Mouse (Mus musculus) MEL (cell line): ENCODE measurements around the gene Tiam1. TPM values are rescaled to one million over a fixed set of nuclear protein-coding genes. Genes with fewer than 3 reads are reported as not detected.

Source experiments
- DNase-seq: peaks from one replicate; pipeline ENCODE4 v3.0.0; 2011; ENCODE audit warnings: low read depth, low spot score
- H3K27ac ChIP-seq: 2 replicates; pipeline ENCODE4 v1.5.1; 2012; ENCODE audit warnings: low read depth, mild to moderate bottlenecking, control low read depth, low read length, moderate library complexity; ENCODE audit not compliant: control insufficient read depth
- H3K27me3 ChIP-seq, 2 experiments: fragments of 150-350 bp in 1 of 2; sonication (generic) in 1 of 2; 2 replicates each; pipeline ENCODE4 v1.6.1; 2012; ENCODE audit warnings: low read length in 2 of 2, mild to moderate bottlenecking in 2 of 2, improper control_type of control experiment in 1 of 2, moderate library complexity in 1 of 2; ENCODE audit not compliant: insufficient read depth in 2 of 2, control insufficient read depth in 1 of 2
- H3K36me3 ChIP-seq, 2 experiments: 2 replicates each; pipeline ENCODE4 v1.6.1; 2012 to 2014; ENCODE audit warnings: low read length in 2 of 2, improper control_type of control experiment in 1 of 2, inconsistent platforms in 1 of 2, mild to moderate bottlenecking in 1 of 2; ENCODE audit not compliant: insufficient read depth in 2 of 2, control insufficient read depth in 1 of 2
- H3K4me1 ChIP-seq, 2 experiments: fragments of 150-350 bp in 1 of 2; sonication (generic) in 1 of 2; 2 replicates each; pipeline ENCODE4 v1.6.1; 2012; ENCODE audit warnings: low read length in 2 of 2, improper control_type of control experiment in 1 of 2, mild to moderate bottlenecking in 1 of 2; ENCODE audit not compliant: insufficient read depth in 2 of 2, control insufficient read depth in 1 of 2
- H3K4me3 ChIP-seq, 2 experiments: fragments of 150-350 bp in 1 of 2; sonication (generic) in 1 of 2; 2 replicates each; pipeline ENCODE4 v1.5.1; 2012; ENCODE audit warnings: low read depth in 2 of 2, low read length in 2 of 2, mild to moderate bottlenecking in 2 of 2, moderate library complexity in 2 of 2, control low read depth in 1 of 2, improper control_type of control experiment in 1 of 2; ENCODE audit not compliant: control insufficient read depth in 1 of 2, insufficient read depth in 1 of 2
- H3K79me2 ChIP-seq: 2 replicates; pipeline ENCODE4 v1.6.1; 2012; ENCODE audit warnings: mild to moderate bottlenecking, low read length, moderate library complexity; ENCODE audit not compliant: control insufficient read depth, poor library complexity, insufficient read depth
- H3K9ac ChIP-seq: 2 replicates; pipeline ENCODE4 v1.6.1; 2012; ENCODE audit warnings: low read depth, mild to moderate bottlenecking, control low read depth, low read length, moderate library complexity; ENCODE audit not compliant: control insufficient read depth, poor library complexity, severe bottlenecking
- H3K9me3 ChIP-seq: fragments of 150-350 bp; sonication (generic); replicated peaks from 2 replicates; pipeline ENCODE4 v1.6.1; 2012; ENCODE audit warnings: mild to moderate bottlenecking, low read length, improper control_type of control experiment, moderate library complexity; ENCODE audit not compliant: insufficient read depth
- CHD1 ChIP-seq: IDR thresholded peaks from 2 replicates; pipeline ENCODE4 v1.6.1; 2012; ENCODE audit warnings: low read depth, mild to moderate bottlenecking, inconsistent platforms, low read length, improper control_type of control experiment
- CTCF ChIP-seq, 3 experiments: IDR thresholded peaks in 2 of 3; conservative IDR thresholded peaks in 1 of 3; 2 replicates each; pipeline ENCODE4 v1.5.1; 2011 to 2012; ENCODE audit warnings: low read length in 3 of 3, low read depth in 2 of 3, mild to moderate bottlenecking in 2 of 3, improper control_type of control experiment in 1 of 3, inconsistent platforms in 1 of 3, mixed read lengths in 1 of 3, moderate library complexity in 1 of 3; ENCODE audit not compliant: control insufficient read depth in 1 of 3, insufficient read depth in 1 of 3, poor library complexity in 1 of 3, severe bottlenecking in 1 of 3
- E2F4 ChIP-seq: IDR thresholded peaks from 2 replicates; pipeline ENCODE4 v1.6.1; 2011; ENCODE audit warnings: low read depth, low read length, improper control_type of control experiment, borderline replicate concordance
- ETS1 ChIP-seq: IDR thresholded peaks from 2 replicates; pipeline ENCODE4 v1.6.1; 2012; ENCODE audit warnings: low read depth, mild to moderate bottlenecking, inconsistent platforms, low read length, improper control_type of control experiment, moderate library complexity
- GATA1 ChIP-seq: IDR thresholded peaks from 2 replicates; pipeline ENCODE4 v1.6.1; 2011; ENCODE audit warnings: low read depth, low read length, improper control_type of control experiment
- HCFC1 ChIP-seq: IDR thresholded peaks from 2 replicates; pipeline ENCODE4 v1.6.1; 2012; ENCODE audit warnings: low read depth, mild to moderate bottlenecking, inconsistent platforms, low read length, improper control_type of control experiment, moderate library complexity
- JUND ChIP-seq: IDR thresholded peaks from 2 replicates; pipeline ENCODE4 v1.6.1; 2011; ENCODE audit warnings: low read depth, mild to moderate bottlenecking, improper control_type of control experiment, low read length
- KAT2A ChIP-seq: conservative IDR thresholded peaks from 2 replicates; pipeline ENCODE4 v1.6.1; 2012; ENCODE audit warnings: low read depth, low read length, improper control_type of control experiment, inconsistent platforms
- MAFK ChIP-seq: IDR thresholded peaks from 2 replicates; pipeline ENCODE4 v1.6.1; 2011; ENCODE audit warnings: low read depth, mild to moderate bottlenecking, low read length, improper control_type of control experiment, borderline replicate concordance
- MAX ChIP-seq: IDR thresholded peaks from 2 replicates; pipeline ENCODE4 v1.6.1; 2011; ENCODE audit warnings: low read length, improper control_type of control experiment
- MAZ ChIP-seq: IDR thresholded peaks from 2 replicates; pipeline ENCODE4 v1.6.1; 2012; ENCODE audit warnings: low read depth, mild to moderate bottlenecking, inconsistent platforms, low read length, improper control_type of control experiment
- MEF2A ChIP-seq: IDR thresholded peaks from 2 replicates; pipeline ENCODE4 v1.6.1; 2014; ENCODE audit warnings: low read depth, mild to moderate bottlenecking, inconsistent platforms, low read length, improper control_type of control experiment; ENCODE audit not compliant: poor library complexity, insufficient replicate concordance, severe bottlenecking; ENCODE audit errors: extremely low read depth
- MYB ChIP-seq: IDR thresholded peaks from 2 replicates; pipeline ENCODE4 v1.6.1; 2011; ENCODE audit warnings: mild to moderate bottlenecking, low read depth, low read length, improper control_type of control experiment
- MYC ChIP-seq: IDR thresholded peaks from 2 replicates; pipeline ENCODE4 v1.6.1; 2011; ENCODE audit warnings: low read depth, mild to moderate bottlenecking, low read length, improper control_type of control experiment, moderate library complexity
- NELFE ChIP-seq: IDR thresholded peaks from 2 replicates; pipeline ENCODE4 v1.6.1; 2011; ENCODE audit warnings: low read depth, low read length, improper control_type of control experiment
- POLR2A ChIP-seq, 2 experiments: IDR thresholded peaks; 2 replicates each; pipeline ENCODE4 v1.6.1; 2011 to 2012; ENCODE audit warnings: low read length in 2 of 2, mild to moderate bottlenecking in 2 of 2, control low read depth in 1 of 2, improper control_type of control experiment in 1 of 2, low read depth in 1 of 2, moderate library complexity in 1 of 2; ENCODE audit not compliant: control insufficient read depth in 1 of 2, insufficient read depth in 1 of 2, poor library complexity in 1 of 2
- POLR2AphosphoS5 ChIP-seq: IDR thresholded peaks from 2 replicates; pipeline ENCODE4 v1.6.1; 2012; ENCODE audit warnings: low read depth, borderline replicate concordance, mild to moderate bottlenecking, inconsistent platforms, low read length, moderate library complexity, mixed read lengths
- RCOR1 ChIP-seq: IDR thresholded peaks from 2 replicates; pipeline ENCODE4 v1.6.1; 2012; ENCODE audit warnings: low read depth, mild to moderate bottlenecking, inconsistent platforms, low read length, improper control_type of control experiment
- SIN3A ChIP-seq: IDR thresholded peaks from 2 replicates; pipeline ENCODE4 v1.6.1; 2012; ENCODE audit warnings: low read length, improper control_type of control experiment, inconsistent platforms
- SMC3 ChIP-seq: IDR thresholded peaks from 2 replicates; pipeline ENCODE4 v1.6.1; 2011; ENCODE audit warnings: low read depth, low read length, improper control_type of control experiment
- TAL1 ChIP-seq: IDR thresholded peaks from 2 replicates; pipeline ENCODE4 v1.6.1; 2012; ENCODE audit warnings: mild to moderate bottlenecking, inconsistent platforms, low read length, moderate library complexity, mixed read lengths
- TBP ChIP-seq: IDR thresholded peaks from 2 replicates; pipeline ENCODE4 v1.8.0; 2011; ENCODE audit warnings: low read depth, low read length, improper control_type of control experiment
- UBTF ChIP-seq: IDR thresholded peaks from 2 replicates; pipeline ENCODE4 v1.6.1; 2012; ENCODE audit warnings: low read depth, mild to moderate bottlenecking, inconsistent platforms, low read length, improper control_type of control experiment, moderate library complexity, borderline replicate concordance; ENCODE audit not compliant: insufficient read depth
- USF2 ChIP-seq, 2 experiments: IDR thresholded peaks; 2 replicates each; pipeline ENCODE4 v1.6.1; 2011 to 2012; ENCODE audit warnings: improper control_type of control experiment in 2 of 2, low read length in 2 of 2, borderline replicate concordance in 1 of 2, inconsistent platforms in 1 of 2, low read depth in 1 of 2, mild to moderate bottlenecking in 1 of 2; ENCODE audit not compliant: insufficient read depth in 1 of 2
- ZC3H11A ChIP-seq: IDR thresholded peaks from 2 replicates; pipeline ENCODE4 v1.6.1; 2012; ENCODE audit warnings: low read depth, mild to moderate bottlenecking, inconsistent platforms, low read length, improper control_type of control experiment
- ZKSCAN1 ChIP-seq: IDR thresholded peaks from 2 replicates; pipeline ENCODE4 v1.6.1; 2012; ENCODE audit warnings: low read depth, mild to moderate bottlenecking, inconsistent platforms, low read length, improper control_type of control experiment, moderate library complexity
- ZMIZ1 ChIP-seq: IDR thresholded peaks from 2 replicates; pipeline ENCODE4 v1.6.1; 2012; ENCODE audit warnings: low read depth, mild to moderate bottlenecking, inconsistent platforms, low read length, improper control_type of control experiment, moderate library complexity
- ZNF384 ChIP-seq: IDR thresholded peaks from 2 replicates; pipeline ENCODE4 v1.6.1; 2012; ENCODE audit warnings: low read depth, mild to moderate bottlenecking, inconsistent platforms, low read length, improper control_type of control experiment
- polyA plus RNA-seq, 2 experiments: library from polyadenylated mRNA; stranded (reverse) in 1 of 2; unstranded in 1 of 2; fragments of >175 nt in 1 of 2; fragments of >200 nt in 1 of 2; gene quantifications; 2 replicates each; pipeline versions ENCODE4 v1.2.1 to v1.2.4; 2012; ENCODE audit warnings: low replicate concordance in 2 of 2, low read depth in 1 of 2; ENCODE audit not compliant: insufficient read length in 2 of 2, insufficient read depth in 1 of 2, missing spikeins in 1 of 2
- total RNA-seq: library from RNA; depleted of rRNA; stranded (reverse); fragments of 300-350 nt; gene quantifications from 2 replicates; pipeline ENCODE4 v1.2.3, GENCODE M21; 2012

The Tiam1 gene
- total and polyA plus RNA-seq, 3 experiments: 15.0 to 23.9 (median 19.9) TPM

DNA sequence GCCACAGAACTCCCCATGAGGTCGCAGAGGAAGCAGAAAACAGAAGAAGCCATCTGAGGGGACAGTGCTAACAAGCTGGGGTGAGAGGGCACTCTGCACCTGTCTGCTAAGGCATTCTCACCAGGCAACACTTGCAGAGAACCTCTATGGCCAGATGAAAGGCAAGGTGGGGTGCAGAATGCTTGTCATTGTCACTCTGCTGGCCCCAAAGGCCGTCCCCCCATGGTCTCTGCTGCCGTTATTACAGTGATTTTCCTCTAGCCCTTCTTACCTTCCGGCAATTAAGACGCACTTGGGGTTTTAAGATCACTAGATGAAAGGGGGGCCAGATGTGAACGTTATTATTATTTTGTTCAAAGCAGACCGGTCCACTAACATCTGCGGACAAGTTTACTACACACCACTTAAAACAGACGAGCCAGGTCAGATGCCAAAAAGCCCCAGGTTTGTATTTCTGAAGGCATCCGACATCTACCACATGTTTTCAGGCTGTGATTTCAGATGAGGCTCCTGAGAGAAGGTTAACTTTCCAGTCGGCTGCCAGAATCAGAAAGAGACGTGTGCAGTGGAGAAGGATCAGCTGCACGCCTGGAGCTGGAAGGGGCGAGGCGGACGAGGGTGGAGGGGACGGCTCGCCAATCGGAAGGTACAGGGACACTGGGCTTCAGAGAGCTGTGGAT lies 198.8 kb downstream of the Tiam1 start:
- Histone ChIP-seq H3K9me3 (no peaks in the 10 kb centered on the region), H3K9ac (no peak overlapping the region)

GRCm38 (mm10) chr16:89944050-89944449 lies 199.5 kb downstream of the Tiam1 start:
- Histone ChIP-seq H3K9ac (no peak overlapping the region), H3K4me1 (no peaks in the 10 kb centered on the region), H3K36me3 (no peaks in the 10 kb centered on the region), H3K79me2 (no peaks in the 10 kb centered on the region), H3K9me3 (no peaks in the 10 kb centered on the region), H3K4me3 (no peak overlapping the region), H3K27me3 (no peaks in the 10 kb centered on the region), H3K27ac (no peak overlapping the region)
- no peak for TF ChIP-seq MYB
- TF ChIP-seq ZC3H11A: no peak
- no peak for TF ChIP-seq MAZ
- no peak for TF ChIP-seq ZKSCAN1
- TF ChIP-seq POLR2A (IDR thresholded peaks at IDR 0.05; ENCODE audit: control insufficient read depth in 1 of 2, insufficient read depth in 1 of 2, low read depth in 1 of 2, low read length in 2 of 2, poor library complexity in 1 of 2): no peak
- no peak for TF ChIP-seq CTCF (IDR thresholded peaks at IDR 0.05 in 2 of 3, conservative IDR thresholded peaks at IDR 0.05 in 1 of 3; ENCODE audit: control insufficient read depth in 1 of 3, insufficient read depth in 1 of 3, low read depth in 2 of 3, low read length in 3 of 3, poor library complexity in 1 of 3, severe bottlenecking in 1 of 3)
- no peak for TF ChIP-seq ZNF384
- no peak for TF ChIP-seq MAX
- no peak for TF ChIP-seq HCFC1
- TF ChIP-seq TBP: no peak
- no peak for TF ChIP-seq CHD1
- no peak for TF ChIP-seq E2F4
- no peak for TF ChIP-seq JUND
- TF ChIP-seq GATA1: no peak
- no peak for TF ChIP-seq NELFE
- DNase-seq: no peak

More for the DNA sequence above, 198.8 kb downstream of the Tiam1 start:
- H3K27me3 ChIP-seq: no peaks in the 10 kb centered on the region
- no peak for DNase-seq
- no peaks in the 10 kb centered on the region for H3K36me3 ChIP-seq
- H3K4me3 ChIP-seq: no peak overlapping the region
- no peak overlapping the region for H3K27ac ChIP-seq
- H3K79me2 ChIP-seq: no peaks in the 10 kb centered on the region
- H3K4me1 ChIP-seq: no peaks in the 10 kb centered on the region
- TF ChIP-seq ZKSCAN1 (no peak), USF2 (IDR thresholded peaks at IDR 0.05; ENCODE audit: borderline replicate concordance in 1 of 2, insufficient read depth in 1 of 2, low read depth in 1 of 2, low read length in 2 of 2) (no peak), MAX (no peak), TBP (no peak), SIN3A (no peak), ZMIZ1 (no peak), MAFK (no peak), TAL1 (no peak), MEF2A (no peak), SMC3 (no peak), MAZ (no peak), MYC (no peak), MYB (no peak), ETS1 (no peak), HCFC1 (no peak), KAT2A (no peak), POLR2AphosphoS5 (no peak), RCOR1 (no peak), UBTF (no peak)
